Mouse (Mus musculus): ENCODE data around the gene Dcbld1. TPM values are rescaled to one million over a fixed set of nuclear protein-coding genes. Genes with fewer than 3 reads are reported as not detected.
"Not testable (repeated sequence)": the region's sequence is repeated elsewhere in the genome, so short reads cannot be mapped to it uniquely, and the experiment has no call there.

Gene Dcbld1
- polyA plus RNA-seq, 1 experiment from 2014 or later: 27.1 TPM

GRCm38 (mm10) chr10:52331007-52331406, 97.6 kb downstream of the Dcbld1 start:
- H3K4me1 ChIP-seq: no peaks in the 10 kb centered on the region
- H3K36me3 ChIP-seq: peaks cover 17% of the 10 kb centered on the region
- H3K9me3 ChIP-seq: no peaks in the 10 kb centered on the region
- H3K9ac ChIP-seq: no peak overlapping the region
- ATAC-seq (ENCODE audit: insufficient number of reproducible peaks, insufficient read depth, low FRiP score, low TSS enrichment, low read depth): no peak
- no peaks in the 10 kb centered on the region for H3K27me3 ChIP-seq
- no peak overlapping the region for H3K27ac ChIP-seq
- 3% methylated on average over 1 of the region's 1 CpGs for WGBS
- no peak overlapping the region for H3K4me2 ChIP-seq
- H3K4me3 ChIP-seq: no peak overlapping the region

DNA sequence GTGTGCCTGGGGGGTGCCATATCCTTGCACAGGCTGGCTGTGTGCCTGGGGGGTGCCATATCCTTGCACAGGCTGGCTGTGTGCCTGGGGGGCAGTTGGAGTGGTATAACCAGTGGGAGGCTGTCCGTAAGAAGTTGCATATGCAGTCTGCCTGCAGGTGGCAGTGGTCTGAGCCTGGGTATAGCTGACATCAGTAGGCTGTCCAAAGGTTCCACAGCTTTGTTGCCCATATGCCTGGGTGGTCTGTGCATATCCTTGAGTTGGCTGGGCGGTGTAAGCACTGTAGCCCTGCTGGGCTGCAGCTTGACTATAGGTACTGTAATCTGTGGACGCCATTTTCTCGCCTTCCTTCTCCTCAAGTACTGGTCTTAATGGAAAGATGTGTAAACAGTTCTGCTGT, 109.9 kb downstream of the Dcbld1 start:
- peaks cover 67% of the 10 kb centered on the region for H3K36me3 ChIP-seq
- not testable (repeated sequence) for H3K9me3 ChIP-seq

DNA sequence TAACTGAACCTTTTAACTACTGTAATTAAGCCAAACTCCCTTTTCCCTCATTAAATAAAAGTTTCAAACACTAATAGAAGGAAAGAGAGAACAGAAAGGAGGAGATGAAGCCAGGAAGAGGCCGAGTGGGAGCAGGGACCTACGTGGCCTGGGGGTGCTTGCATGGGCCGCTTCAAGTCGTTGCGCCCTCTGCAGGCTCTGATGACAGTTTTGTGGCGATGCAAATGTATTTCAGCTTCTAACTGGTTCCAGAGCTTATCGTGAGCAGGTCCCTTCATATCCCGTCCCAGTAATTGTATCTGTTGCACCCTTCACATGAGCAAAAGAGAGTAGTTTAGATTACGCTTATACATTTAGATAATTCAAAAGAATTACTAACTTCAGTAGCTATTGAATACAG, 119.8 kb downstream of the Dcbld1 start:
- WGBS: 72% methylated on average over 9 of the region's 9 CpGs
- Histone ChIP-seq H3K9ac (no peak overlapping the region), H3K4me1 (no peaks in the 10 kb centered on the region), H3K27ac (no peak overlapping the region), H3K36me3 (peaks cover 44% of the 10 kb centered on the region), H3K4me3 (no peak overlapping the region), H3K9me3 (no peaks in the 10 kb centered on the region), H3K4me2 (no peak overlapping the region), H3K27me3 (no peaks in the 10 kb centered on the region)
- no peak for ATAC-seq (ENCODE audit: insufficient number of reproducible peaks, insufficient read depth, low FRiP score, low TSS enrichment, low read depth)

More for the DNA sequence above, 109.9 kb downstream of the Dcbld1 start:
- H3K27ac ChIP-seq; H3K9ac ChIP-seq; H3K4me2 ChIP-seq; H3K27me3 ChIP-seq; H3K4me1 ChIP-seq; ATAC-seq (ENCODE audit: insufficient number of reproducible peaks, insufficient read depth, low FRiP score, low TSS enrichment, low read depth); H3K4me3 ChIP-seq: not testable (repeated sequence)
- 96% methylated on average over 4 of the region's 4 CpGs for WGBS

GRCm38 (mm10) chr10:52358467-52358866, 125.0 kb downstream of the Dcbld1 start, which contains the start of gene Gm26741:
Gm26741 (plus strand) TSS chr10:52358767.
- 88% methylated on average over 2 of the region's 2 CpGs for WGBS
- H3K9me3 ChIP-seq: no peaks in the 10 kb centered on the region
- peaks cover 12% of the 10 kb centered on the region; the same call in 1 of the 2 replicates for H3K36me3 ChIP-seq
- H3K9ac ChIP-seq: no peak within 1 kb of the TSS
- no peaks in the 10 kb centered on the region for H3K27me3 ChIP-seq
- no peak within 1 kb of the TSS for H3K27ac ChIP-seq
- no peak within 1 kb of the TSS for H3K4me3 ChIP-seq
- no peak for ATAC-seq (ENCODE audit: insufficient number of reproducible peaks, insufficient read depth, low FRiP score, low TSS enrichment, low read depth)
- no peak within 1 kb of the TSS for H3K4me2 ChIP-seq
- no peaks in the 10 kb centered on the region for H3K4me1 ChIP-seq

DNA sequence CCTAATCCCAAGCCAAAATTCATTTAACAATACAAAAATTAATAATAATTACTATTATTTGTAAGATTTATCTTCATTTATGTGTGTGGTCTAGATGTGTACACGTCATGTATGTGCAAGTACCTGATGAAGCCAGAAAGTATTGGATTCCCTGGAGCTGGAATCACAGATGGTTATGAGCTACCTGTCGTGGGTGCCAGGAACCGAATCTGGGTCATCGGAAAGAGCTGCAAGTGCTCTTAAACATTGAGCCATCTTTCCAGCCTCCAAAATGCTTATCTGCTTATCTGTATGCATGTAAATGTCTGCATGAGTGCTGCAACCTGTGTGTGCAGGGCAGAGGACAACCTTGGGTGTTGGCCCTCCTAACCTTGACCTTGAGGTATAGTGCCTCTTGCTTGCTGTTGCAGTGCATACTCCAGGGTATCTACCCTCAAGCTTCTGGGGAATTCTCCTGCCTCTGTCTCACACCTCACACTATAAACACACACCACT, 126.9 kb downstream of the Dcbld1 start:
- no peak for ATAC-seq (ENCODE audit: insufficient number of reproducible peaks, insufficient read depth, low FRiP score, low TSS enrichment, low read depth)
- Histone ChIP-seq H3K4me3 (no peak overlapping the region), H3K27me3 (no peaks in the 10 kb centered on the region), H3K36me3 (peaks cover 9% of the 10 kb centered on the region; the same call in 1 of the 2 replicates), H3K9me3 (no peaks in the 10 kb centered on the region), H3K9ac (no peak overlapping the region), H3K4me2 (no peak overlapping the region), H3K4me1 (no peaks in the 10 kb centered on the region), H3K27ac (no peak overlapping the region)
- WGBS: 95% methylated on average over 4 of the region's 4 CpGs

GRCm38 (mm10) chr10:52360862-52361609, 127.6 kb downstream of the Dcbld1 start:
- 88% methylated on average over 9 of the region's 9 CpGs for WGBS
- H3K27me3 ChIP-seq: no peaks in the 10 kb centered on the region
- ATAC-seq (ENCODE audit: insufficient number of reproducible peaks, insufficient read depth, low FRiP score, low TSS enrichment, low read depth): no peak

GRCm38 (mm10) chr10:52368376-52368775, 135.0 kb downstream of the Dcbld1 start:
- Histone ChIP-seq H3K27ac (no peak overlapping the region), H3K4me3 (no peak overlapping the region), H3K9me3 (no peaks in the 10 kb centered on the region), H3K4me1 (no peaks in the 10 kb centered on the region), H3K9ac (no peak overlapping the region), H3K4me2 (no peak overlapping the region), H3K36me3 (no peaks in the 10 kb centered on the region), H3K27me3 (no peaks in the 10 kb centered on the region)
- WGBS: 85% methylated on average over 4 of the region's 4 CpGs
- no peak for ATAC-seq (ENCODE audit: insufficient number of reproducible peaks, insufficient read depth, low FRiP score, low TSS enrichment, low read depth)

More at GRCm38 (mm10) chr10:52360862-52361609, 127.6 kb downstream of the Dcbld1 start:
- peaks cover 3% of the 10 kb centered on the region; the same call in 1 of the 2 replicates for H3K36me3 ChIP-seq
- no peaks in the 10 kb centered on the region for H3K4me1 ChIP-seq
- H3K4me3 ChIP-seq: no peak overlapping the region
- H3K4me2 ChIP-seq: no peak overlapping the region
- no peak overlapping the region for H3K27ac ChIP-seq
- H3K9me3 ChIP-seq: no peaks in the 10 kb centered on the region
- no peak overlapping the region for H3K9ac ChIP-seq

Other genes starting within 250 kb of the Dcbld1 start
- gene Vgll2, start 211.1 kb upstream of the Dcbld1 start, polyA plus RNA-seq (2015; fragmentation: Nextera tagmentation; extraction: Ambion mirVana): 2.5 and 3.8 TPM in 2 replicates
- not detected in 2 replicates for gene Ros1, start 38.4 kb upstream of the Dcbld1 start, polyA plus RNA-seq (2015; fragmentation: Nextera tagmentation; extraction: Ambion mirVana)
- not detected in 2 replicates for gene Gm26741, start 125.1 kb downstream of the Dcbld1 start, polyA plus RNA-seq (2015; fragmentation: Nextera tagmentation; extraction: Ambion mirVana)
- 19.3 and 20.3 TPM in 2 replicates for gene Gopc, start 148.5 kb downstream of the Dcbld1 start, polyA plus RNA-seq (2015; fragmentation: Nextera tagmentation; extraction: Ambion mirVana)
- gene Nepn, start 155.4 kb downstream of the Dcbld1 start, polyA plus RNA-seq (2015; fragmentation: Nextera tagmentation; extraction: Ambion mirVana): not detected in 2 replicates
- 14.9 and 18.0 TPM in 2 replicates for gene Nus1, start 183.9 kb downstream of the Dcbld1 start, polyA plus RNA-seq (2015; fragmentation: Nextera tagmentation; extraction: Ambion mirVana)